Mouse (Mus musculus) heart, adult 2 months (tissue): ENCODE results near the gene Mthfd2. TPM values are rescaled to one million over a fixed set of nuclear protein-coding genes. Genes with fewer than 3 reads are reported as not detected.

ENCODE experiments used
- DNase-seq, 2 experiments: peaks; one replicate each; pipeline ENCODE4 v3.0.0; 2021
- H3K27ac ChIP-seq: fragments of 200-600 bp; 2 replicates; pipeline ENCODE4 v1.8.1; 2022
- H3K27me3 ChIP-seq: fragments of 200-500 bp; 2 replicates; pipeline ENCODE4 v1.6.1; 2012; ENCODE audit warnings: mild to moderate bottlenecking, low read length, inconsistent platforms, mixed read lengths; ENCODE audit not compliant: control insufficient read depth, insufficient read depth
- H3K36me3 ChIP-seq: fragments of 200-500 bp; 2 replicates; pipeline ENCODE4 v1.6.1; 2012; ENCODE audit warnings: low read length, inconsistent platforms; ENCODE audit not compliant: control insufficient read depth, insufficient read depth
- H3K4me1 ChIP-seq: fragments of 200-500 bp; 2 replicates; pipeline ENCODE4 v1.6.1; 2011; ENCODE audit warnings: low read length; ENCODE audit not compliant: control insufficient read depth, insufficient read depth
- H3K4me3 ChIP-seq: fragments of 200-600 bp; 2 replicates; pipeline ENCODE4 v1.8.1; 2022
- H3K79me2 ChIP-seq: fragments of 200-500 bp; replicated peaks from 2 replicates; pipeline ENCODE4 v1.6.1; 2012; ENCODE audit warnings: mild to moderate bottlenecking, inconsistent platforms, low read length, moderate library complexity, mixed read lengths; ENCODE audit not compliant: control insufficient read depth, insufficient read depth
- H3K9ac ChIP-seq: fragments of 200-500 bp; 2 replicates; pipeline ENCODE4 v1.6.1; 2012; ENCODE audit warnings: low read depth, mild to moderate bottlenecking, control low read depth, inconsistent platforms, low read length, mixed read lengths
- CTCF ChIP-seq: fragments of 200-600 bp; IDR thresholded peaks from 2 replicates; pipeline ENCODE4 v1.8.1; 2022; ENCODE audit warnings: antibody characterized with exemption, mild to moderate bottlenecking, moderate library complexity
- EP300 ChIP-seq: fragments of 200-500 bp; IDR thresholded peaks from 2 replicates; pipeline ENCODE4 v1.6.1; 2011; ENCODE audit warnings: low read depth, low read length, control low read depth; ENCODE audit not compliant: insufficient read depth
- POLR2A ChIP-seq: fragments of 200-500 bp; IDR thresholded peaks from 2 replicates; pipeline ENCODE4 v1.6.1; 2011; ENCODE audit warnings: mild to moderate bottlenecking, low read depth, low read length, control low read depth; ENCODE audit not compliant: insufficient read depth
- WGBS: fragments of 180-500 bp; shearing (Covaris S2); methylation state at CpG from one replicate; pipeline ENCODE4 v1.1.7; 2018; 5-methylcytosine and 5-hydroxymethylcytosine counted together
- intact Hi-C: fragments of 180-260 bp; cut with DNase I; formaldehyde crosslinking; loops from one replicate; pipeline ENCODE4 v1.15.1; 2025
- polyA plus RNA-seq: library from polyadenylated mRNA; depleted of rRNA; stranded (reverse); fragments of >200 nt; gene quantifications from 2 replicates; pipeline ENCODE4 v1.2.3, GENCODE M21; 2012
- total RNA-seq, 2 experiments: library from RNA; stranded (reverse); gene quantifications; 2 replicates each; pipeline ENCODE4 v1.2.3; 2021

Gene Mthfd2
- total and polyA plus RNA-seq, 3 experiments: 2.5 to 2.8 (median 2.8) TPM

DNA sequence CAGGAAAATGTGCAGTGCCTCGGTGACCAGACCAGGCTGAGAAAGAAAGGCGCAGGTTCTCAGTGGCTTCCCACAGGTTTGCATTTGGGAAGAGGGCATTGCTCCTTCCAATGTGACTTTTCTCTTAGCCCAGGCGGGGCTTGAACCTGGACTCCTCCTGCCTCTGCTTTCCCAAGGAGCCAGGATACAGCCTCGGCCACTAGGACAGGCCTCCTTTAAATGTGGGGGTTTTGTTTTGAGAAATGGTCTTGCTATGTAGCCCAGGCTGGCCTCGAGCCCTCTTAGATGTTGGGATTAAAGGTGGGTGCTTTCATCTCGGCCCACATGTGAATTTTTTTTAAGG lies 657 bp upstream of the Mthfd2 start:
- peak overlapping the region; percentile 94 for H3K9ac ChIP-seq
- H3K36me3 ChIP-seq: peaks cover 11% of the 10 kb centered on the region
- H3K4me1 ChIP-seq: peaks cover 2% of the 10 kb centered on the region
- intact Hi-C loops: loop anchor here (1.0 to 5.0 kb wide), 2 partner anchors 23 to 204 kb away; partner anchors contain the start of genes Bola3 and Wbp1
- H3K79me2 ChIP-seq: peaks cover 5% of the 10 kb centered on the region
- H3K27me3 ChIP-seq: no peaks in the 10 kb centered on the region
- WGBS: 1% methylated on average over 6 of the region's 6 CpGs
- peak overlapping the region; percentile 74 for H3K4me3 ChIP-seq
- H3K27ac ChIP-seq: peak overlapping the region; percentile 93
- TF ChIP-seq POLR2A (no peak), EP300 (no peak), CTCF (no peak)
- no peak for DNase-seq

DNA sequence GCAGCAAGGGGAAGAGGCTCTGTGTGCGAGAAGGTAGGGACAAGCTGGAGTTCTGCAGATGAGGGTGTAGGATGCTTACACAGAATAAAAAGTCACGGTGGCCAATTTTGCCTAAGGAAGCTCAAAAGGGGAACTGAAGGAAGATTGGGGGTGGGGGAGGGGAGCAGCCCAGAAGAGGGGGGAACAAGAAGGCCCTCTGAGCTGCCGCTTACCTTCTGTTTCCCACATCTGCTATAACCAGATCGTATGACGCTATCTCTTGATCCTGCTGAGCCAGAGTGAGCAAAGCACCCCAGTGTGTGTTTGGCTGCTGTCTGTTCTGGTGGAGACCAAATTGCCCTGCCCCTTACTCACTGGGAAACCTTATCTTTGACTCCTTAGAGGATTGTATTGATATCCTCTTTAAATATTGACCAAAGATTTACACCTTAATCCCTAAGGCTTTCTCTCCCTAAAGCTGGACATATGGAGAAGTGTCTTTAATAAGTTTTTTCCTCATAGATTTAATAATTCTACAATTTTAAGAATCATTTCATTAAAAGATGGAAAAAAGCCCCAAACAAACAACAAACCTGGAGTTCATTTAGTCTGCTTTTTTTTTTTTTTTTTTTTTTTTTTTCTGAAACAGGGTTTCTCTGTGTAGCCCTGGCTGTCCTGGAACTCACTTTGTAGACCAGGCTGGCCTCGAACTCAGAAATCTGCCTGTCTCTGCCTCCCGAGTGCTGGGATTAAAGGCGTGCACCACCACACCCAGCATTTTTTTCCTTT lies 1.9 kb downstream of the Mthfd2 start:
- Histone ChIP-seq H3K36me3 (peaks cover 10% of the 10 kb centered on the region), H3K4me1 (peaks cover 2% of the 10 kb centered on the region), H3K79me2 (peaks cover 3% of the 10 kb centered on the region; the same call in 1 of the 2 replicates), H3K9ac (no peak overlapping the region), H3K4me3 (no peak overlapping the region), H3K27me3 (no peaks in the 10 kb centered on the region), H3K27ac (no peak overlapping the region)
- WGBS: 76% methylated on average over 8 of the region's 8 CpGs
- no peak for DNase-seq
- intact Hi-C loops: no loop called here
- TF ChIP-seq POLR2A (no peak), EP300 (no peak), CTCF (no peak)

DNA sequence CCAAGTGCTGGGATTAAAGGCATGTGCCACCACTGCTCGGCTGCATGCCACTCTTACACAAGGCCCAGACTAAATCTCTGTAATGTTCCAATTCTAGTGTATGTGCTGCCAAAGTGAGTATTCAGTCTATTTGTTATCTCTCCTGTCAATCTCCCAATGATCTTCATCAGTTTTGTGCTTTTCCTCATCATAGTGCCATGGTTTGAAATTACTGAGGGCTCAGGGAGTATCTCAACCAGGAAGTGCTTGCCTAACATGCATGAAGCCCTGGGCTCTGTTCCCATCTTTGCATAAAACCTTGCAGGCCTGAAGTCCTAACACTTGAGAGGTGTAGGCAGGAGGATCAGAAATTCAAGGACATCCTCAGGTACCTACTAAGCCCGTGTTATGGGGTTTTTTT lies 2.9 kb downstream of the Mthfd2 start:
- Histone ChIP-seq H3K4me3 (no peak overlapping the region), H3K9ac (no peak overlapping the region), H3K36me3 (peaks cover 8% of the 10 kb centered on the region), H3K27me3 (no peaks in the 10 kb centered on the region), H3K27ac (no peak overlapping the region), H3K4me1 (peaks cover 2% of the 10 kb centered on the region), H3K79me2 (peaks cover 2% of the 10 kb centered on the region; the same call in 1 of the 2 replicates)
- DNase-seq: no peak
- no peak for TF ChIP-seq CTCF
- TF ChIP-seq POLR2A: no peak
- no peak for TF ChIP-seq EP300
- 63% methylated on average over 2 of the region's 2 CpGs for WGBS
- intact Hi-C loops: no loop called here

DNA sequence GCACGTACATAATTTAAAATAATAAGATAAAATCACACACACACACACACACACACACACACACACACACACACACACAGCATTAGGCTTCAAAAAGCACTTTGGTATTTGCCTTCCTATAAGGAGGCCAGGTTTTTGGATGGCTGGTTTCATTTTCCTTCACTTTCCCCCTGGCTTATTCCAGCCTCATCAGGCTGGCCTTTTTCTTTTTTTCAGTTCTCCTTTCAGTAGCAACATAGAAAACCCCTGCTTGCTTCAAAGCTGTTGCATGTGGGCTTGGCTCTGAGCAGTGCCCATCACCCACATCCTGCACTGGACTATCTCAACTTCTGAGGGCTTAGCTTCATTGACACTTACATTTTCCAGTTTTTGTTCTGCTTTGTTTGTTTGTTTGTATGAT lies 3.8 kb downstream of the Mthfd2 start:
- H3K27ac ChIP-seq: no peak overlapping the region
- WGBS: 27% methylated on average over 1 of the region's 1 CpGs

DNA sequence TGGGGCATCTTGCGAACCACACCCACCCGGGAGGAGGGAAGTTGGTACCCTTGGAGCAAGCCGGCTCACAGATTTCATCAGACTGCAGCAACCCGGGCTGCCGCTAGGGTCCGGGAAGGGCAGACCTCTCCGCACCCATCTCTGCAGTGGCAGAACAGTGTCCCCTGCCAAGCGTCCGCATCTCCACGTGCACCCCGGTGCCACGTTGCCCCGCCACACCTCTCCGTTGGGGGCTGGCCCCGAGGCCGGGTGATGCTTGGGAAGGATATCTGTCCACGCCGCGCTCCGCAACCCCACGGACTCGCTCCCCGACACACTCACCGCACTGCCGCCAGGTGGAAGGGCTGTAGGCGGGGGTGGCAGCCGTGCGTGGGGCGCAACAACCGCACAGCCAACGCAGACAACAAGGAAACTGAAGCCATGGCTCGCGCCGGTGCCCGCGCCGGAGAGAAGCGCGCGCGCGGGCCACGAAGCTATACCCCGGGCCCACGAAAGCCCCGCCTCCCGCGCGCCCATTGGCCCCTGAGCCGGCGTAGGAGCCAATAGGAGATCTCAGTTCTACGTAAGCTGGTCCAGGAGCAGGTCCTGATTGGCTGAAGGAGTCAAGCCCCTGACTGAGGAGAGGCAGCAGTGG lies 8.5 kb downstream of the Mthfd2 start:
- Histone ChIP-seq H3K4me1 (no peaks in the 10 kb centered on the region; the same call in 1 of the 2 replicates), H3K27ac (no peak overlapping the region), H3K27me3 (no peaks in the 10 kb centered on the region), H3K36me3 (no peaks in the 10 kb centered on the region), H3K9ac (peak overlapping the region; percentile 70), H3K79me2 (no peaks in the 10 kb centered on the region), H3K4me3 (peak overlapping the region; percentile 88)
- peak; percentile 86 for TF ChIP-seq CTCF
- no peak for TF ChIP-seq POLR2A
- peak; percentile 90 to 93 for DNase-seq
- under 1% methylated on average over 52 of the region's 52 CpGs for WGBS
- intact Hi-C loops: no loop called here

More for the DNA sequence above, 3.8 kb downstream of the Mthfd2 start:
- DNase-seq: no peak
- H3K4me3 ChIP-seq: no peak overlapping the region
- H3K27me3 ChIP-seq: no peaks in the 10 kb centered on the region
- TF ChIP-seq EP300 (no peak), CTCF (no peak), POLR2A (no peak)
- H3K4me1 ChIP-seq: peaks cover 2% of the 10 kb centered on the region
- intact Hi-C loops: no loop called here
- H3K36me3 ChIP-seq: peaks cover 4% of the 10 kb centered on the region
- H3K79me2 ChIP-seq: no peaks in the 10 kb centered on the region
- no peak overlapping the region for H3K9ac ChIP-seq

DNA sequence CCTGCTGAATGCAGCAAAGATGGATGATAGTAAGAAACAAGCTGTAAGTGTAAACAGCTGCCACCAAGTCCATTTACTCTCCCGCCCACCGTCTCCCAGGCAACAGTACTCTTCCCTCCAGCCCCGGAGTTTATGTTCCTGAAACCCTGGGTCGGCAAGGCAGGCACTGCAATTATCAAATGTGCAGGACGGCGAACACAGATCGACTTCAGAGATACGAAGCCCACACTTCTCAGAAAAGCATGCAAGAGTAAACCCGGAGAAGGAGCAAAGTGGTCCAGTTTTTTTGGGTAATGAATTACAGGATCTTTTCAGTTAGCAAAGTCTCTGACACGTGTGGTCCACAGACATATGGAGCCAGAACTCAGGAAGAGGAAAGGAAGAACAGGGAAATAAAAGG lies 9.7 kb downstream of the Mthfd2 start:
- no peak overlapping the region for H3K9ac ChIP-seq
- TF ChIP-seq EP300 (no peak), POLR2A (no peak), CTCF (no peak)
- H3K36me3 ChIP-seq: no peaks in the 10 kb centered on the region
- no peak for DNase-seq
- H3K27ac ChIP-seq: no peak overlapping the region
- H3K4me3 ChIP-seq: no peak overlapping the region
- intact Hi-C loops: no loop called here
- no peaks in the 10 kb centered on the region for H3K27me3 ChIP-seq
- H3K4me1 ChIP-seq: no peaks in the 10 kb centered on the region; the same call in 1 of the 2 replicates
- WGBS: 30% methylated on average over 10 of the region's 10 CpGs
- H3K79me2 ChIP-seq: no peaks in the 10 kb centered on the region
